Mouse (Mus musculus): ENCODE results near the gene Ryr3. TPM values are rescaled to one million over a fixed set of nuclear protein-coding genes. Genes with fewer than 3 reads are reported as not detected.

Ryr3 gene
- polyA plus RNA-seq, 2 experiments = 1.2 to 3.0 TPM

- Histone ChIP-seq H3K4me2 (replicated peaks; ENCODE audit: low read depth, low read length, severe bottlenecking) (no peak overlapping the region), H3K36me3 (ENCODE audit: control insufficient read depth, insufficient read depth, low read length) (no peaks in the 10 kb centered on the region), H3K4me1 (ENCODE audit: control insufficient read depth, insufficient read depth, low read length) (no peaks in the 10 kb centered on the region), H3K9me3 (ENCODE audit: control insufficient read depth, low read length) (no peaks in the 10 kb centered on the region), H3K27me3 (ENCODE audit: control insufficient read depth, insufficient read depth, low read length) (no peaks in the 10 kb centered on the region), H3K9ac (ENCODE audit: low read depth, low read length, severe bottlenecking) (no peak overlapping the region), H3K4me3 (replicated peaks; ENCODE audit: low read length) (no peak overlapping the region), H3K27ac (replicated peaks; ENCODE audit: low read depth, low read length) (no peak overlapping the region)
- DNase-seq (ENCODE audit: low spot score) = no peak
- 79% methylated on average over 3 of the region's 3 CpGs for WGBS
- no peak for ATAC-seq (ENCODE audit: low FRiP score, low read depth)
- no peak for TF ChIP-seq POLR2A (IDR thresholded peaks at IDR 0.05; ENCODE audit: borderline replicate concordance, extremely low read depth, insufficient read depth, insufficient read length)
Measured at GRCm38 (mm10) chr2:112612628-112613027, 604.3 kb downstream of the Ryr3 start.

- Histone ChIP-seq H3K36me3 (ENCODE audit: control insufficient read depth, insufficient read depth, low read length) (no peaks in the 10 kb centered on the region), H3K4me3 (replicated peaks; ENCODE audit: low read length) (no peak overlapping the region), H3K9ac (ENCODE audit: low read depth, low read length, severe bottlenecking) (no peak overlapping the region), H3K4me2 (replicated peaks; ENCODE audit: low read depth, low read length, severe bottlenecking) (no peak overlapping the region), H3K9me3 (ENCODE audit: control insufficient read depth, low read length) (no peaks in the 10 kb centered on the region), H3K27ac (replicated peaks; ENCODE audit: low read depth, low read length) (no peak overlapping the region), H3K27me3 (ENCODE audit: control insufficient read depth, insufficient read depth, low read length) (no peaks in the 10 kb centered on the region), H3K4me1 (ENCODE audit: control insufficient read depth, insufficient read depth, low read length) (0 out of 2 replicates have a peak, but pooled peaks cover 3% of the 10 kb centered on the region)
- 73% methylated on average over 3 of the region's 3 CpGs for WGBS
- ATAC-seq (ENCODE audit: low FRiP score, low read depth) (no peak), DNase-seq (ENCODE audit: low spot score) (no peak)
- no peak for TF ChIP-seq POLR2A (IDR thresholded peaks at IDR 0.05; ENCODE audit: borderline replicate concordance, extremely low read depth, insufficient read depth, insufficient read length)
Measured at GRCm38 (mm10) chr2:112606536-112606935, 610.4 kb downstream of the Ryr3 start.

- H3K4me2 ChIP-seq (replicated peaks; ENCODE audit: low read depth, low read length, severe bottlenecking) = no peak overlapping the region
- no peak overlapping the region for H3K4me3 ChIP-seq (replicated peaks; ENCODE audit: low read length)
- 0 out of 2 replicates have a peak, but pooled peaks cover 8% of the 10 kb centered on the region for H3K4me1 ChIP-seq (ENCODE audit: control insufficient read depth, insufficient read depth, low read length)
- no peak for ATAC-seq (ENCODE audit: low FRiP score, low read depth)
- H3K36me3 ChIP-seq (ENCODE audit: control insufficient read depth, insufficient read depth, low read length) = no peaks in the 10 kb centered on the region
- no peak overlapping the region for H3K9ac ChIP-seq (ENCODE audit: low read depth, low read length, severe bottlenecking)
- H3K27me3 ChIP-seq (ENCODE audit: control insufficient read depth, insufficient read depth, low read length) = no peaks in the 10 kb centered on the region
- TF ChIP-seq POLR2A (IDR thresholded peaks at IDR 0.05; ENCODE audit: borderline replicate concordance, extremely low read depth, insufficient read depth, insufficient read length) = no peak
- no peak for DNase-seq (ENCODE audit: low spot score)
- H3K9me3 ChIP-seq (ENCODE audit: control insufficient read depth, low read length) = no peaks in the 10 kb centered on the region
- no peak overlapping the region for H3K27ac ChIP-seq (replicated peaks; ENCODE audit: low read depth, low read length)
- WGBS = 44% methylated on average over 8 of the region's 8 CpGs
Measured at GRCm38 (mm10) chr2:112602487-112602886, 614.4 kb downstream of the Ryr3 start.

- no peak for TF ChIP-seq POLR2A (IDR thresholded peaks at IDR 0.05; ENCODE audit: borderline replicate concordance, extremely low read depth, insufficient read depth, insufficient read length)
- no peak for DNase-seq (ENCODE audit: low spot score)
- Histone ChIP-seq H3K4me2 (replicated peaks; ENCODE audit: low read depth, low read length, severe bottlenecking) (no peak overlapping the region), H3K36me3 (ENCODE audit: control insufficient read depth, insufficient read depth, low read length) (no peaks in the 10 kb centered on the region), H3K4me1 (ENCODE audit: control insufficient read depth, insufficient read depth, low read length) (0 out of 2 replicates have a peak, but pooled peaks cover 8% of the 10 kb centered on the region), H3K4me3 (replicated peaks; ENCODE audit: low read length) (no peak overlapping the region), H3K9ac (ENCODE audit: low read depth, low read length, severe bottlenecking) (no peak overlapping the region), H3K27me3 (ENCODE audit: control insufficient read depth, insufficient read depth, low read length) (no peaks in the 10 kb centered on the region), H3K27ac (replicated peaks; ENCODE audit: low read depth, low read length) (no peak overlapping the region), H3K9me3 (ENCODE audit: control insufficient read depth, low read length) (no peaks in the 10 kb centered on the region)
- WGBS = 71% methylated on average over 10 of the region's 10 CpGs
- no peak for ATAC-seq (ENCODE audit: low FRiP score, low read depth)
Measured at GRCm38 (mm10) chr2:112600222-112600621, 616.7 kb downstream of the Ryr3 start.

GRCm38 (mm10) chr2:112597064-112597463, 619.8 kb downstream of the Ryr3 start:
- whole genome bisulfite sequencing = 65% methylated on average over 1 of the region's 1 CpGs
- no peaks in the 10 kb centered on the region for H3K9me3 ChIP-seq (ENCODE audit: control insufficient read depth, low read length)
- H3K4me1 ChIP-seq (ENCODE audit: control insufficient read depth, insufficient read depth, low read length) = 0 out of 2 replicates have a peak, but pooled peaks cover 5% of the 10 kb centered on the region
- H3K9ac ChIP-seq (ENCODE audit: low read depth, low read length, severe bottlenecking) = no peak overlapping the region
- no peak overlapping the region for H3K4me2 ChIP-seq (replicated peaks; ENCODE audit: low read depth, low read length, severe bottlenecking)
- H3K27ac ChIP-seq (replicated peaks; ENCODE audit: low read depth, low read length) = no peak overlapping the region
- H3K4me3 ChIP-seq (replicated peaks; ENCODE audit: low read length) = no peak overlapping the region
- H3K27me3 ChIP-seq (ENCODE audit: control insufficient read depth, insufficient read depth, low read length) = no peaks in the 10 kb centered on the region
- no peak for TF ChIP-seq POLR2A (IDR thresholded peaks at IDR 0.05; ENCODE audit: borderline replicate concordance, extremely low read depth, insufficient read depth, insufficient read length)
- DNase-seq (ENCODE audit: low spot score) (no peak), ATAC-seq (ENCODE audit: low FRiP score, low read depth) (no peak)
- no peaks in the 10 kb centered on the region for H3K36me3 ChIP-seq (ENCODE audit: control insufficient read depth, insufficient read depth, low read length)

- no peak for TF ChIP-seq POLR2A (IDR thresholded peaks at IDR 0.05; ENCODE audit: borderline replicate concordance, extremely low read depth, insufficient read depth, insufficient read length)
- Histone ChIP-seq H3K4me1 (ENCODE audit: control insufficient read depth, insufficient read depth, low read length) (0 out of 2 replicates have a peak, but pooled peaks cover 4% of the 10 kb centered on the region), H3K27me3 (ENCODE audit: control insufficient read depth, insufficient read depth, low read length) (no peaks in the 10 kb centered on the region), H3K27ac (replicated peaks; ENCODE audit: low read depth, low read length) (no peak overlapping the region), H3K4me2 (replicated peaks; ENCODE audit: low read depth, low read length, severe bottlenecking) (no peak overlapping the region), H3K4me3 (replicated peaks; ENCODE audit: low read length) (no peak overlapping the region), H3K36me3 (ENCODE audit: control insufficient read depth, insufficient read depth, low read length) (no peaks in the 10 kb centered on the region), H3K9ac (ENCODE audit: low read depth, low read length, severe bottlenecking) (no peak overlapping the region), H3K9me3 (ENCODE audit: control insufficient read depth, low read length) (no peaks in the 10 kb centered on the region)
- DNase-seq (ENCODE audit: low spot score) (no peak), ATAC-seq (ENCODE audit: low FRiP score, low read depth) (no peak)
- WGBS = 64% methylated on average over 5 of the region's 5 CpGs
Measured at GRCm38 (mm10) chr2:112596415-112596814, 620.5 kb downstream of the Ryr3 start.
